Mouse (Mus musculus): ENCODE measurements around the gene Ilf3. TPM values are rescaled to one million over a fixed set of nuclear protein-coding genes. Genes with fewer than 3 reads are reported as not detected.

Ilf3 gene
- polyA plus RNA-seq, 1 experiment from 2014 or later: 297 TPM

- no peak overlapping the region for H3K27ac ChIP-seq (ENCODE audit: low read depth, low read length)
- DNase-seq (ENCODE audit: low spot score): no peak
- H3K4me1 ChIP-seq (replicated peaks; ENCODE audit: control insufficient read depth, insufficient read depth, low read length): peaks cover 5% of the 10 kb centered on the region; the same call in 1 of the 2 replicates
Measured at GRCm38 (mm10) chr9:21432066-21432465, 64.4 kb downstream of the Ilf3 start.

GRCm38 (mm10) chr9:21433766-21434165 is 66.1 kb downstream of the Ilf3 start:
- WGBS: 93% methylated on average over 8 of the region's 8 CpGs
- H3K36me3 ChIP-seq (ENCODE audit: control insufficient read depth, insufficient read depth, low read length): no peaks in the 10 kb centered on the region
- no peaks in the 10 kb centered on the region for H3K27me3 ChIP-seq (ENCODE audit: control insufficient read depth, insufficient read depth, low read length)
- H3K4me1 ChIP-seq (replicated peaks; ENCODE audit: control insufficient read depth, insufficient read depth, low read length): peaks cover 5% of the 10 kb centered on the region; the same call in 1 of the 2 replicates
- H3K9me3 ChIP-seq (ENCODE audit: control insufficient read depth, low read length): no peaks in the 10 kb centered on the region
- ATAC-seq (replicated peaks; ENCODE audit: low FRiP score): no peak
- no peak for DNase-seq (ENCODE audit: low spot score)
- no peak overlapping the region for H3K9ac ChIP-seq (ENCODE audit: low read length)
- H3K4me2 ChIP-seq (ENCODE audit: low read depth, low read length, severe bottlenecking): no peak overlapping the region
- no peak overlapping the region for H3K27ac ChIP-seq (ENCODE audit: low read depth, low read length)
- no peak overlapping the region for H3K4me3 ChIP-seq (ENCODE audit: low read depth, low read length)

More at GRCm38 (mm10) chr9:21432066-21432465, 64.4 kb downstream of the Ilf3 start:
- no peak for ATAC-seq (replicated peaks; ENCODE audit: low FRiP score)
- Histone ChIP-seq H3K4me2 (ENCODE audit: low read depth, low read length, severe bottlenecking) (no peak overlapping the region), H3K4me3 (ENCODE audit: low read depth, low read length) (no peak overlapping the region), H3K9me3 (ENCODE audit: control insufficient read depth, low read length) (no peaks in the 10 kb centered on the region), H3K27me3 (ENCODE audit: control insufficient read depth, insufficient read depth, low read length) (no peaks in the 10 kb centered on the region), H3K9ac (ENCODE audit: low read length) (no peak overlapping the region), H3K36me3 (ENCODE audit: control insufficient read depth, insufficient read depth, low read length) (no peaks in the 10 kb centered on the region)
- WGBS: 83% methylated on average over 7 of the region's 7 CpGs

- H3K27ac ChIP-seq (ENCODE audit: low read depth, low read length): no peak overlapping the region
- ATAC-seq (replicated peaks; ENCODE audit: low FRiP score) (no peak), DNase-seq (ENCODE audit: low spot score) (no peak)
- H3K27me3 ChIP-seq (ENCODE audit: control insufficient read depth, insufficient read depth, low read length): no peaks in the 10 kb centered on the region
- H3K9me3 ChIP-seq (ENCODE audit: control insufficient read depth, low read length): no peaks in the 10 kb centered on the region
- H3K4me2 ChIP-seq (ENCODE audit: low read depth, low read length, severe bottlenecking): no peak overlapping the region
- H3K4me1 ChIP-seq (replicated peaks; ENCODE audit: control insufficient read depth, insufficient read depth, low read length): peaks cover 5% of the 10 kb centered on the region; the same call in 1 of the 2 replicates
- H3K4me3 ChIP-seq (ENCODE audit: low read depth, low read length): no peak overlapping the region
- no peaks in the 10 kb centered on the region for H3K36me3 ChIP-seq (ENCODE audit: control insufficient read depth, insufficient read depth, low read length)
- no peak overlapping the region for H3K9ac ChIP-seq (ENCODE audit: low read length)
- WGBS: 98% methylated on average over 2 of the region's 2 CpGs
Measured at GRCm38 (mm10) chr9:21434410-21434809, 66.7 kb downstream of the Ilf3 start.

- 94% methylated on average over 7 of the region's 7 CpGs for WGBS
- Histone ChIP-seq H3K27ac (ENCODE audit: low read depth, low read length) (no peak overlapping the region), H3K4me2 (ENCODE audit: low read depth, low read length, severe bottlenecking) (no peak overlapping the region), H3K27me3 (ENCODE audit: control insufficient read depth, insufficient read depth, low read length) (no peaks in the 10 kb centered on the region), H3K4me3 (ENCODE audit: low read depth, low read length) (no peak overlapping the region), H3K9ac (ENCODE audit: low read length) (no peak overlapping the region), H3K9me3 (ENCODE audit: control insufficient read depth, low read length) (no peaks in the 10 kb centered on the region), H3K4me1 (replicated peaks; ENCODE audit: control insufficient read depth, insufficient read depth, low read length) (0 out of 2 replicates have a peak, but pooled peaks cover 2% of the 10 kb centered on the region), H3K36me3 (ENCODE audit: control insufficient read depth, insufficient read depth, low read length) (no peaks in the 10 kb centered on the region)
- no peak for DNase-seq (ENCODE audit: low spot score)
- ATAC-seq (replicated peaks; ENCODE audit: low FRiP score): no peak
Measured at GRCm38 (mm10) chr9:21435777-21436635, 68.3 kb downstream of the Ilf3 start.

GRCm38 (mm10) chr9:21437577-21437976 is 69.9 kb downstream of the Ilf3 start:
- no peak overlapping the region for H3K9ac ChIP-seq (ENCODE audit: low read length)
- ATAC-seq (replicated peaks; ENCODE audit: low FRiP score) (no peak), DNase-seq (ENCODE audit: low spot score) (no peak)
- H3K36me3 ChIP-seq (ENCODE audit: control insufficient read depth, insufficient read depth, low read length): no peaks in the 10 kb centered on the region
- no peaks in the 10 kb centered on the region for H3K9me3 ChIP-seq (ENCODE audit: control insufficient read depth, low read length)
- WGBS: 86% methylated on average over 6 of the region's 6 CpGs
- no peak overlapping the region for H3K4me3 ChIP-seq (ENCODE audit: low read depth, low read length)
- H3K4me1 ChIP-seq (replicated peaks; ENCODE audit: control insufficient read depth, insufficient read depth, low read length): no peaks in the 10 kb centered on the region
- H3K4me2 ChIP-seq (ENCODE audit: low read depth, low read length, severe bottlenecking): no peak overlapping the region
- H3K27me3 ChIP-seq (ENCODE audit: control insufficient read depth, insufficient read depth, low read length): no peaks in the 10 kb centered on the region
- H3K27ac ChIP-seq (ENCODE audit: low read depth, low read length): no peak overlapping the region

GRCm38 (mm10) chr9:21438219-21438618 is 70.5 kb downstream of the Ilf3 start:
- no peak overlapping the region for H3K27ac ChIP-seq (ENCODE audit: low read depth, low read length)
- DNase-seq (ENCODE audit: low spot score): no peak
- H3K9me3 ChIP-seq (ENCODE audit: control insufficient read depth, low read length): no peaks in the 10 kb centered on the region
- WGBS: 71% methylated on average over 3 of the region's 3 CpGs
- H3K27me3 ChIP-seq (ENCODE audit: control insufficient read depth, insufficient read depth, low read length): no peaks in the 10 kb centered on the region
- no peak overlapping the region for H3K9ac ChIP-seq (ENCODE audit: low read length)
- no peak for ATAC-seq (replicated peaks; ENCODE audit: low FRiP score)
- H3K4me2 ChIP-seq (ENCODE audit: low read depth, low read length, severe bottlenecking): no peak overlapping the region
- H3K36me3 ChIP-seq (ENCODE audit: control insufficient read depth, insufficient read depth, low read length): no peaks in the 10 kb centered on the region
- H3K4me1 ChIP-seq (replicated peaks; ENCODE audit: control insufficient read depth, insufficient read depth, low read length): no peaks in the 10 kb centered on the region
- H3K4me3 ChIP-seq (ENCODE audit: low read depth, low read length): no peak overlapping the region

GRCm38 (mm10) chr9:21439456-21439855 is 71.8 kb downstream of the Ilf3 start:
- no peak for DNase-seq (ENCODE audit: low spot score)
- Histone ChIP-seq H3K4me1 (replicated peaks; ENCODE audit: control insufficient read depth, insufficient read depth, low read length) (no peaks in the 10 kb centered on the region), H3K27me3 (ENCODE audit: control insufficient read depth, insufficient read depth, low read length) (no peaks in the 10 kb centered on the region), H3K27ac (ENCODE audit: low read depth, low read length) (no peak overlapping the region), H3K4me3 (ENCODE audit: low read depth, low read length) (no peak overlapping the region), H3K9ac (ENCODE audit: low read length) (no peak overlapping the region), H3K4me2 (ENCODE audit: low read depth, low read length, severe bottlenecking) (no peak overlapping the region), H3K9me3 (ENCODE audit: control insufficient read depth, low read length) (no peaks in the 10 kb centered on the region), H3K36me3 (ENCODE audit: control insufficient read depth, insufficient read depth, low read length) (no peaks in the 10 kb centered on the region)
- 83% methylated on average over 3 of the region's 3 CpGs for WGBS
- no peak for ATAC-seq (replicated peaks; ENCODE audit: low FRiP score)

- Histone ChIP-seq H3K9me3 (ENCODE audit: control insufficient read depth, low read length) (no peaks in the 10 kb centered on the region), H3K4me1 (replicated peaks; ENCODE audit: control insufficient read depth, insufficient read depth, low read length) (no peaks in the 10 kb centered on the region), H3K27ac (ENCODE audit: low read depth, low read length) (no peak overlapping the region), H3K4me3 (ENCODE audit: low read depth, low read length) (no peak overlapping the region), H3K9ac (ENCODE audit: low read length) (no peak overlapping the region), H3K27me3 (ENCODE audit: control insufficient read depth, insufficient read depth, low read length) (no peaks in the 10 kb centered on the region), H3K4me2 (ENCODE audit: low read depth, low read length, severe bottlenecking) (no peak overlapping the region), H3K36me3 (ENCODE audit: control insufficient read depth, insufficient read depth, low read length) (no peaks in the 10 kb centered on the region)
- no peak for DNase-seq (ENCODE audit: low spot score)
- ATAC-seq (replicated peaks; ENCODE audit: low FRiP score): no peak
- WGBS: 94% methylated on average over 2 of the region's 2 CpGs
Measured at GRCm38 (mm10) chr9:21439914-21440313, 72.2 kb downstream of the Ilf3 start.

- no peaks in the 10 kb centered on the region for H3K27me3 ChIP-seq (ENCODE audit: control insufficient read depth, insufficient read depth, low read length)
- no peak for DNase-seq (ENCODE audit: low spot score)
- H3K36me3 ChIP-seq (ENCODE audit: control insufficient read depth, insufficient read depth, low read length): no peaks in the 10 kb centered on the region
- no peaks in the 10 kb centered on the region for H3K4me1 ChIP-seq (replicated peaks; ENCODE audit: control insufficient read depth, insufficient read depth, low read length)
- no peak overlapping the region for H3K9ac ChIP-seq (ENCODE audit: low read length)
- H3K27ac ChIP-seq (ENCODE audit: low read depth, low read length): no peak overlapping the region
- no peaks in the 10 kb centered on the region for H3K9me3 ChIP-seq (ENCODE audit: control insufficient read depth, low read length)
- no peak overlapping the region for H3K4me3 ChIP-seq (ENCODE audit: low read depth, low read length)
- ATAC-seq (replicated peaks; ENCODE audit: low FRiP score): no peak
- no peak overlapping the region for H3K4me2 ChIP-seq (ENCODE audit: low read depth, low read length, severe bottlenecking)
Measured at GRCm38 (mm10) chr9:21440387-21440786, 72.7 kb downstream of the Ilf3 start.

Data from forebrain, embryonic 11.5 days (tissue).